Mouse (Mus musculus): Measurements from ENCODE around the gene Kcnk6.
"Not testable (repeated sequence)": the region's sequence is repeated elsewhere in the genome, so short reads cannot be mapped to it uniquely, and the experiment has no call there.

Gene Kcnk6

DNA sequence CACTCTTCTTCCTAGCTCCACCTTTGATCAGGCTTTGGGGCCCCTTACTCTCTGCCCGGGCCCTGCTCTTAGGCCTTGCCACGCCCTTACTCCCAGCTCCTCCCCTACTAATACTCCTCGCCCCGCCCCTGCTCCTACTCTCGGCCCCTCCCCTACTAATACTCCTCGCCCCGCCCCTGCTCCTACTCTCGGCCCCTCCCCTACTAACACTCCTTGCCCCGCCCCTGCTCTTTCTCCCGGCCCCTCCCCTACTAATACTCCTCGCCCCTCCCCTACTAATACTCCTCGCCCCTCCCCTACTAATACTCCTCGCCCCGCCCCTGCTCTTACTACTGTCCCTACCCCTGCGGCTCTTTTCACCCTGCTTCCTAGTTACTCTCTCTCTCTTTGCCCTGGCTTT lies 21.3 kb downstream of the Kcnk6 start:
- H3K36me3 ChIP-seq (ENCODE audit: control insufficient read depth, insufficient read depth, low read length, poor library complexity, severe bottlenecking); H3K27me3 ChIP-seq (ENCODE audit: control insufficient read depth, insufficient read depth, low read length, poor library complexity, severe bottlenecking); DNase-seq (ENCODE audit: low read depth, low spot score): not testable (repeated sequence)

DNA sequence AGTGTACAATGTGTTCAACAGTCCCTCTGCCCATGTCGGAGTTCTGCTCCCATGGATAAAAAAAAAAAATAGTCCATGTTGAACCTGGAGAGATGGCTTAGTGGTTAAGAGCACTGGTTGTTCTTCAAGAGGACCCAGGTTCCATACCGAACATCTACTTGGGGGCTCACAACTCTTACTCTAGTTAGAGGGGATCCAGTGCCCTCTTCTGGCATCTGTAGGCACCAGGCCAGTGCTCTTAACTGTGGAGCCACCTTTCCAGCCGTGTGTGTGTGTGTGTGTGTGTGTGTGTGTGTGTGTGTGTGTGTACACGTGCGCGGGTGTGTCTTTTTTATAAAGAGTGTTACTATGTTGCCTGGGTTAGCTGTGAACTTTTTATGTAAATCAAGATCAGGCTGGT lies 29.7 kb downstream of the Kcnk6 start:
- Histone ChIP-seq H3K27me3 (ENCODE audit: control insufficient read depth, insufficient read depth, low read length, poor library complexity, severe bottlenecking) (no peaks in the 10 kb centered on the region), H3K36me3 (ENCODE audit: control insufficient read depth, insufficient read depth, low read length, poor library complexity, severe bottlenecking) (no peaks in the 10 kb centered on the region)
- DNase-seq (ENCODE audit: low read depth, low spot score): peak; percentile 18

DNA sequence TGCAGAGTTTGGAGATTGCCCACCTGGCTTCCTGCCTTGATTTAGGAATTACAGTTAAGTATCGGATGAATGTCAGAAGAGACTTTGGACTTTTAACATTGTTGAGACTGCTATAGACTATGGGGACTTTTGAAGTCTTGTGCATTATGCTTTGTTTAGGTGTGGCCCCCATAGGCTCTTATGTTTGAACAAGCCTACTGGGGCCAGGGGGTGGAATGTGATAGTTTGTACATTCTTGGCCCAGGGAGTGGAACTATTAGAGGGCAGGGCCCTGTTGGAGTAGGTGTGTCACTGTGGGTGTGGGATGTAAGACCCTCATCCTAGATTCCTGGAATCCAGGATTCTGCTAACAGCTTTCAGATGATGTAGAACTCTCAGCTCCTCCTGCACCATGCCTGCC lies 38.1 kb downstream of the Kcnk6 start:
- not testable (repeated sequence) for H3K27me3 ChIP-seq (ENCODE audit: control insufficient read depth, insufficient read depth, low read length, poor library complexity, severe bottlenecking); DNase-seq (ENCODE audit: low read depth, low spot score); H3K36me3 ChIP-seq (ENCODE audit: control insufficient read depth, insufficient read depth, low read length, poor library complexity, severe bottlenecking)

DNA sequence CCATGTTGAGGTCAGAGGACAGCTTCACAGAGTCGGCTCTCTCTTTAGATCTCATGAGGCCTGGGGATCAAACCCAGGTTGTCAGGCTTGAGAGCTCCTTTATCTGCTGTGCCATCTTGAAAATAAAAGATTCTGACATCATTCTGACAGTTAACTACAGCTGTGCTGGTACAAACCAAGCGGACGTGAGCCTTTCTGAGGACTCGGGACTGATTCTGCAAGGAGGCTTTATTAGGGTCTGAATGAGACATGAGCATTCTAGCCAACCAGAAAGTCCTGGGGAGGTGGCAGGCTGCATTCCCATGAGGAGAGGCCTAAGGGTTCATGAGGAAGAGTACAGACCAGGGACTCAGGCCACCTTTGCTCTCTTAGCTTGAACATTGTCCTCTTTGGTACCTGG lies 51.0 kb downstream of the Kcnk6 start:
- DNase-seq (ENCODE audit: low read depth, low spot score); H3K36me3 ChIP-seq (ENCODE audit: control insufficient read depth, insufficient read depth, low read length, poor library complexity, severe bottlenecking); H3K27me3 ChIP-seq (ENCODE audit: control insufficient read depth, insufficient read depth, low read length, poor library complexity, severe bottlenecking): not testable (repeated sequence)

DNA sequence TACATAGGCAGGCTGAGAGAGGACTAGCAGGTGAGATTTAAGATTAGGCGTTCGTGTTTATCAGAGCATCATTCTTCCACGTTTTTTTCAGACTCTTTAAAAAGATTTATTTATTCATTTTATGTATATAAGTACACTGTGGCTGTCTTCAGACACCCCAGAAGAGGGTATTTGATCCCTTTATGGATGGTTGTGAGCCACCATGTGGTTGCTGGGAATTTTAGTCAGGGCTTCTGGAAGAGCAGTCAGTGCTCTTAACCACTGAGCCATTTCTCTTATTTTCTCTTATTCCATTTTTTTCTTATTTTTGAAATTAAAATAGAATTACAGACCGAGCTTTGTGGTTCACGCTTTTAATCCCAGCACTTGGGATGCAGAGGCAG lies 51.5 kb downstream of the Kcnk6 start:
- DNase-seq (ENCODE audit: low read depth, low spot score): no peak
- H3K27me3 ChIP-seq (ENCODE audit: control insufficient read depth, insufficient read depth, low read length, poor library complexity, severe bottlenecking): no peaks in the 10 kb centered on the region

DNA sequence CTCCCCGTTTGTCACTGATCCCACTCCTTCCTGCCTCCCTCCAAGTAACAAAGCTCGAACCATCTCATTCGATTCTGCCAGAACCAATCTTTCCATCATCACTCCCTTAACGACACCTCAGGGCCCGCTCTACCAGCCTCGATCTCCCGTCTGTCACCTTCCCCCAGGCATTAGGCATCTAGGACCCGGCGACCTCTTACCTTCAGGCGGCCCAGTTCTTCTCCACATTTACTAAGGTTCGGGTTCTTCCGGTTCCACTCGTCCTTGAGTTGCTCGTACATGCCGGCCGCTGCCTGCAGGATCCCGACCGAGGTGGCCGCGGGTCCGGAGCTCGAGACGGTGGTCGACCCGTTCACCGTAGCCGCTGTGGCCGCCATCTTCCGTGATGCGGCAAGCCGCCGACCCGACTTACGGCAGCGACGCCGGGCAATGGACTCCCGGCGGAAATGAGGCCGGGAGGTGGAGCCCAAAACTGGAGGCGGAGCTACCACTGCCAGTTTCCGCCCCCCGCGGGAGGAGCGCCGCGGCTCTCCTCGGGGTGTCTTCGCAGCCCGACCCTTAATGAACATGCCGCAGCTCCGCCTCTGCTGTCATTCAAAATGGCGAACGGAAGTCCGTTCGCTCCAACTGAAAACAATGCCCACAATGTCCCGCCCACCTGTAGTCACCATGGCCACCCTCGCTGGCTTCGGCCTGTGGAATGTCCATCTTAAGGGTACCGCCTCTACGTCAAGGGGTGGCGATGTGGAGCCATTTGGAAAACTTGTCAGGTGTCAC lies 52.0 kb downstream of the Kcnk6 start, which contains the start of gene Psmd8:
TSS of gene Psmd8 (minus strand) at position 625 of the 777 bp plus-strand sequence.
- DNase-seq (ENCODE audit: low read depth, low spot score): peak; percentile 98
- no peaks in the 10 kb centered on the region for H3K36me3 ChIP-seq (ENCODE audit: control insufficient read depth, insufficient read depth, low read length, poor library complexity, severe bottlenecking)
- no peaks in the 10 kb centered on the region for H3K27me3 ChIP-seq (ENCODE audit: control insufficient read depth, insufficient read depth, low read length, poor library complexity, severe bottlenecking)

More for the DNA sequence above, 51.5 kb downstream of the Kcnk6 start:
- no peaks in the 10 kb centered on the region for H3K36me3 ChIP-seq (ENCODE audit: control insufficient read depth, insufficient read depth, low read length, poor library complexity, severe bottlenecking)

DNA sequence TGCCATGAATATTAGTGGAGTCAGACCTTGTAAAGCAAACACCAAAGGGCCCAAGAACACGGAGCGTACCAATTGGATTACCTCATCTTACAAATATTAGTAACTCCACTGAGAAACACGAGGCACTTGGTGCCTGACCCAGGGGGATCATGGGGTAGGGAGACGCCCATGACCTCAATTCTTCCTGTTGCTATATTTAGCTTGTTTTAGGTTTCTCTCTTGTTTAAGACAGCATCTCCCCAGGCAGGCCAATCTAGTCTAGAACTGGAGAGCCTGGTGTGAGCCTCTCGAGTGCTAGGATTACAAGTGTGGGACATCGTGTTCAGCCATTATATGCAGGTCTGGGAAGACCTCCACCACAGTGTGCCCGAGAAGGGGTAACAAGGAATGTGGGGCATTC lies 53.0 kb downstream of the Kcnk6 start:
- Histone ChIP-seq H3K27me3 (ENCODE audit: control insufficient read depth, insufficient read depth, low read length, poor library complexity, severe bottlenecking) (no peaks in the 10 kb centered on the region), H3K36me3 (ENCODE audit: control insufficient read depth, insufficient read depth, low read length, poor library complexity, severe bottlenecking) (peaks cover 4% of the 10 kb centered on the region; the same call in 1 of the 2 replicates)
- DNase-seq (ENCODE audit: low read depth, low spot score): peak; percentile 68

DNA sequence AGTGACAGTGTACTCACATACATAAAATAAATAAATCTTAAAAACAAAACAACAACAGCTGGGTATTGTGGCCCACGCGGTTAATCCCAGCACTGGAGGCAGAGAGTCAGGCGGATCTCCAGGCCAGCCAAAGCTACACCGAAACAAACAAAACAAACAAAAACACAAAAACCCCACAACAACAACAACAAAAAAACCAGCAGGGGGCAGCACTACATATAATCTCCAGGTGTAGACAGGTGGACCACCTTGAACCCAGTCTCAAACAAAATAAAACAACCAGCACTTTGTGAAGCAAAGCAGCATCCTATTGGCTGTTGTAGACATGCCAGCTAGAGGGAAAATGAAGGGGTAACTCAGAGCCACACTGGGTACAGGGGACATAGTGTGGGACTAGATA lies 54.2 kb downstream of the Kcnk6 start:
- Histone ChIP-seq H3K36me3 (ENCODE audit: control insufficient read depth, insufficient read depth, low read length, poor library complexity, severe bottlenecking) (peaks cover 5% of the 10 kb centered on the region; the same call in 1 of the 2 replicates), H3K27me3 (ENCODE audit: control insufficient read depth, insufficient read depth, low read length, poor library complexity, severe bottlenecking) (no peaks in the 10 kb centered on the region)
- DNase-seq (ENCODE audit: low read depth, low spot score): peak; percentile 46

DNA sequence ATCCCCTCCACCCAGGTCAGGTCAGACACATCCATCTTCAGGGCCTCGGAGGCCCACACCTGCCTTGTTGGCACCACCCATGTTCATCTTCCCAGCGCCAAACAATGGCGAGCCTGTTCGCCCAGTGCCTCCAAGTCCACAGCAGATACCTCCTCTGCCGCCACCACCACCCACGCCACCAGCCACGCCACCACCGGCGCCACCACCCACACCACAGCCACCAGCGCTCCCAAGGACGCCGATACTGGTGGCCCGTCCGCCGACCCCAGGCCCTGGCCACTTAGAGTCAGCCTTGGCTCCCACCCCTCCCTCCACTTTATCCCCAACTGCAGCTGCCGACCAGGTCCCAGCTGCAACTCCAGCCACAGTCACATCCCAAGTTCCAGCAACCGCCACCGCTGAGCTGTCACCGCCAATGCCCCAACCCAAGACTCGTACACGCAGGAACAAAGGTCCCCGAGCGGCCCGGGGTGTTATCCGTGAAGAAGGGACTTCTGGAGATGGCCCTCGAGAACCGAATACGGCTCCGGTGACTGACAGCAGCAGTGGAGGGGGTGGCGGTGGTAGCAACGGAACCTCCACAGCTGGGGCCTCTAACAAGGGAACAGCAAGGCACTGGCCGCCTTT lies 59.8 kb downstream of the Kcnk6 start:
- Histone ChIP-seq H3K27me3 (ENCODE audit: control insufficient read depth, insufficient read depth, low read length, poor library complexity, severe bottlenecking) (no peaks in the 10 kb centered on the region; the same call in 1 of the 2 replicates), H3K36me3 (ENCODE audit: control insufficient read depth, insufficient read depth, low read length, poor library complexity, severe bottlenecking) (peaks cover 5% of the 10 kb centered on the region; the same call in 1 of the 2 replicates)
- DNase-seq (ENCODE audit: low read depth, low spot score): no peak

Measured in splenic B cell, adult 2 months (primary cell).